Mouse (Mus musculus) myocyte (in vitro differentiated cells): ENCODE results near the gene Trim17.

Experiments used
- MAX ChIP-seq: IDR thresholded peaks from one replicate; pipeline ENCODE4 v1.6.1; 2011; ENCODE audit warnings: low read depth, mild to moderate bottlenecking, control low read depth
- MYOD1 ChIP-seq, 3 experiments: IDR thresholded peaks; one replicate each; pipeline ENCODE4 v1.6.1; 2011; ENCODE audit warnings: control low read depth in 2 of 3, low read depth in 2 of 3, mild to moderate bottlenecking in 2 of 3, moderate library complexity in 1 of 3; ENCODE audit not compliant: insufficient read length in 2 of 3, control insufficient read depth in 1 of 3
- MYOG ChIP-seq, 3 experiments: IDR thresholded peaks; one replicate each; pipeline ENCODE4 v1.6.1; 2011; ENCODE audit warnings: control low read depth in 2 of 3, low read depth in 2 of 3, mild to moderate bottlenecking in 2 of 3; ENCODE audit not compliant: insufficient read length in 2 of 3, control insufficient read depth in 1 of 3, insufficient read depth in 1 of 3
- POLR2A ChIP-seq: IDR thresholded peaks from one replicate; pipeline ENCODE4 v1.6.1; 2011; ENCODE audit warnings: low read depth, mild to moderate bottlenecking, control low read depth, moderate library complexity; ENCODE audit not compliant: insufficient read length
- POLR2AphosphoS2 ChIP-seq: IDR thresholded peaks from one replicate; pipeline ENCODE4 v1.6.1; 2011; ENCODE audit warnings: low read depth, control low read depth; ENCODE audit not compliant: insufficient read length
- REST ChIP-seq: IDR thresholded peaks from one replicate; pipeline ENCODE4 v1.6.1; 2011; ENCODE audit warnings: mild to moderate bottlenecking, control low read depth, moderate library complexity; ENCODE audit not compliant: insufficient read depth, insufficient read length
- TCF12 ChIP-seq: IDR thresholded peaks from one replicate; pipeline ENCODE4 v1.6.1; 2011; ENCODE audit warnings: mild to moderate bottlenecking, control low read depth; ENCODE audit not compliant: poor library complexity, insufficient read depth, severe bottlenecking
- TCF3 ChIP-seq: IDR thresholded peaks from one replicate; pipeline ENCODE4 v1.6.1; 2011; ENCODE audit warnings: low read depth, control low read depth; ENCODE audit not compliant: insufficient read length

DNA sequence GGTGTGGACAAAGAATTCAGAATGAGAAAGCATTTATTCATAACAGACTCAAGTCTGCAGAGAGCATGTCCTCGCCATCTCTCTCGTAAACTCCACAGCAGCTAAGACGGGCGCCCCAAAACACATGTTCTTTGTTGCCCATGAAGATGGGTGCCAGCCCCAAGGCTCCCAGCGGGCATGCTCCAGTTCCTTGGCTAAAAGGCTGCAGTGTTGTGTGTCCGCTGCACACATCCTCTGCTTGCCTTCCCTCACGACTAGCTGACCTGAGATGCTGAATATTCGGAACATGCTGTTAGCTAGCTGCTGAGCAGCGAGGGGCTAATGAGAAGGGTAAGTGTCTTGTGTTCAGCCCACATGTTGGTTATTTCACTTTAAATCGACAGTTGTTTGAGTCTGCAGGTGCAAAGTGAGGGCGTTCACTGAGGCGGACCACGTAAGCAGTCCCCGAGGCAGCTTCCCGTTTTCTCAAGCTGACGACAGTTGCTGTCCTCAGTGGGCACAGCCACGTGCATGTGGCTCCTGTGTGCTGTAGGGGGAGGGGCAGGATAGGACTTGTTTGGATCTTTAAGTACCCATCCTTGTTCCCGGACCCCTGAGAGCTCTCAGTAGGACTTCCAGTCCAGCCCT lies 28.1 kb downstream of the Trim17 start:
- TF ChIP-seq POLR2A = no peak
- no peak for TF ChIP-seq TCF3
- TF ChIP-seq MAX = no peak
- no peak for TF ChIP-seq POLR2AphosphoS2
- TF ChIP-seq MYOD1 (IDR thresholded peaks at IDR 0.05; ENCODE audit: control insufficient read depth in 1 of 3, insufficient read length in 2 of 3, low read depth in 2 of 3) = no peak
- no peak for TF ChIP-seq MYOG (IDR thresholded peaks at IDR 0.05; ENCODE audit: control insufficient read depth in 1 of 3, insufficient read depth in 1 of 3, insufficient read length in 2 of 3, low read depth in 2 of 3)
- TF ChIP-seq TCF12 = no peak
- no peak for TF ChIP-seq REST
